Mouse (Mus musculus) embryonic stem cell, embryonic (primary cell): ENCODE data around the gene Dok1.

Experiments used
- CTCF ChIA-PET, 4 experiments: fragments of 300-600 bp in 2 of 4; fragments of 350-600 bp in 2 of 4; sonication (Branson Sonifier 250); formaldehyde crosslinking; loops; one replicate each; lab custom pipeline; 2022; ENCODE audit warnings: inconsistent platforms in 2 of 4; lab: Charles Lee
- POLR2A ChIA-PET, 4 experiments: fragments of 300-600 bp in 2 of 4; fragments of 350-600 bp in 2 of 4; sonication (Branson Sonifier 250); formaldehyde crosslinking; loops; one replicate each; lab custom pipeline; 2022; ENCODE audit warnings: antibody characterized with exemption in 4 of 4, inconsistent platforms in 1 of 4; lab: Charles Lee

Dok1 gene

GRCm38 (mm10) chr6:83031921-83032590 lies 1.2 kb downstream of the Dok1 start:
- CTCF ChIA-PET: interaction anchor here in 3 of 4 experiments (0.6 to 1.4 kb wide), 5 partner anchors 23 to 489 kb away, joined by 3 to 4 read pairs (median 3); partner anchors contain the start of genes Ccdc142 (in 1 of the 3), Gm42688 (in 1 of the 3) and Htra2 (in 1 of the 3)
- POLR2A ChIA-PET: interaction anchor here in 2 of 4 experiments (0.6 to 3.3 kb wide), 18 partner anchors 10 to 294 kb away, joined by 3 to 13 read pairs (median 4); partner anchors contain the start of genes Aup1 (in 2 of the 2), Dqx1 (in 2 of the 2), Htra2 (in 2 of the 2) and Mob1a (in 1 of the 2)

- ChIA-PET CTCF (no interaction called here), POLR2A (interaction anchor here in 2 of 4 experiments (0.7 to 2.3 kb wide), 6 partner anchors 9 to 55 kb away, joined by 3 to 8 read pairs (median 4); partner anchors contain the start of genes Aup1 (in 1 of the 2), Dqx1 (in 1 of the 2), Htra2 (in 1 of the 2) and Lbx2 (in 1 of the 2))
Observed at GRCm38 (mm10) chr6:83031111-83031510, 2.2 kb downstream of the Dok1 start.

- POLR2A ChIA-PET: interaction anchor here in 2 of 4 experiments (0.7 to 1.5 kb wide), 4 partner anchors 14 to 105 kb away, joined by 3 to 4 read pairs (median 3); partner anchors contain the start of genes Aup1 (in 1 of the 2) and Rtkn (in 1 of the 2)
- CTCF ChIA-PET: interaction anchor here in 2 of 4 experiments (1.2 to 1.5 kb wide), 1 partner anchor 33 kb away, joined by 5 to 6 read pairs; no protein-coding TSS in a partner anchor
Observed at GRCm38 (mm10) chr6:83029777-83030176, 3.5 kb downstream of the Dok1 start.

GRCm38 (mm10) chr6:83027706-83028105 lies 5.6 kb downstream of the Dok1 start:
- CTCF ChIA-PET: no interaction called here
- POLR2A ChIA-PET: no interaction called here

- POLR2A ChIA-PET: no interaction called here
- CTCF ChIA-PET: no interaction called here
Observed at GRCm38 (mm10) chr6:83027293-83027692, 6.0 kb downstream of the Dok1 start.

- ChIA-PET CTCF (no interaction called here), POLR2A (no interaction called here)
Observed at GRCm38 (mm10) chr6:83025221-83025620, 8.1 kb downstream of the Dok1 start.

- CTCF ChIA-PET: interaction anchor here in 1 of 4 experiments (1.4 kb wide), 1 partner anchor 28 kb away, joined by 3 read pairs; no protein-coding TSS in a partner anchor
- POLR2A ChIA-PET: interaction anchor here in 1 of 4 experiments (0.9 kb wide), 1 partner anchor 25 kb away, joined by 4 read pairs; no protein-coding TSS in a partner anchor
Observed at GRCm38 (mm10) chr6:83024421-83024820, 8.8 kb downstream of the Dok1 start.

- POLR2A ChIA-PET: interaction anchor here in 1 of 4 experiments (0.9 kb wide), 1 partner anchor 24 kb away, joined by 4 read pairs; no protein-coding TSS in a partner anchor
- CTCF ChIA-PET: interaction anchor here in 1 of 4 experiments (1.4 kb wide), 1 partner anchor 27 kb away, joined by 3 read pairs; no protein-coding TSS in a partner anchor
Observed at GRCm38 (mm10) chr6:83023786-83024185, 9.5 kb downstream of the Dok1 start.

GRCm38 (mm10) chr6:83023008-83023407 lies 10.3 kb downstream of the Dok1 start:
- POLR2A ChIA-PET: interaction anchor here in 2 of 4 experiments (0.6 kb wide), 2 partner anchors 189 to 622 kb away, joined by 4 to 7 read pairs; no protein-coding TSS in a partner anchor
- CTCF ChIA-PET: interaction anchor here in 1 of 4 experiments (0.8 kb wide), 1 partner anchor 26 kb away, joined by 3 read pairs; no protein-coding TSS in a partner anchor

- ChIA-PET CTCF (no interaction called here), POLR2A (no interaction called here)
Observed at GRCm38 (mm10) chr6:83020836-83021593, 12.3 kb downstream of the Dok1 start.

GRCm38 (mm10) chr6:83020121-83020520 lies 13.2 kb downstream of the Dok1 start:
- POLR2A ChIA-PET: no interaction called here
- CTCF ChIA-PET: no interaction called here

GRCm38 (mm10) chr6:83019044-83019443 lies 14.2 kb downstream of the Dok1 start:
- ChIA-PET POLR2A (no interaction called here), CTCF (no interaction called here)

GRCm38 (mm10) chr6:83017190-83017589 lies 16.1 kb downstream of the Dok1 start:
- ChIA-PET POLR2A (interaction anchor here in 1 of 4 experiments (0.6 to 1.1 kb wide), 2 partner anchors 12 to 1396 kb away, joined by 3 read pairs; no protein-coding TSS in a partner anchor), CTCF (no interaction called here)

- POLR2A ChIA-PET: interaction anchor here in 1 of 4 experiments (0.7 to 1.8 kb wide), 3 partner anchors 14 to 18 kb away, joined by 3 to 8 read pairs (median 3); partner anchors contain the start of gene Loxl3
- CTCF ChIA-PET: interaction anchor here in 2 of 4 experiments (1.6 kb wide), 2 partner anchors 19 to 62 kb away, joined by 4 to 6 read pairs; partner anchors contain the start of gene Pcgf1 (in 1 of the 2)
Observed at GRCm38 (mm10) chr6:83015749-83016148, 17.5 kb downstream of the Dok1 start.

- ChIA-PET POLR2A (interaction anchor here in 1 of 4 experiments (0.7 to 1.8 kb wide), 7 partner anchors 11 to 77 kb away, joined by 3 to 8 read pairs (median 3); partner anchors contain the start of genes Dok1 and Loxl3), CTCF (interaction anchor here in 3 of 4 experiments (0.6 to 1.6 kb wide), 5 partner anchors 16 to 1047 kb away, joined by 3 to 6 read pairs (median 5); partner anchors contain the start of gene Pcgf1 (in 1 of the 3))
Observed at GRCm38 (mm10) chr6:83014482-83015466, 18.5 kb downstream of the Dok1 start.

GRCm38 (mm10) chr6:83013444-83013843 lies 19.8 kb downstream of the Dok1 start:
- POLR2A ChIA-PET: no interaction called here
- CTCF ChIA-PET: no interaction called here

GRCm38 (mm10) chr6:83011756-83012155 lies 21.5 kb downstream of the Dok1 start:
- ChIA-PET CTCF (interaction anchor here in 2 of 4 experiments (0.6 to 1.0 kb wide), 3 partner anchors 15 to 65 kb away, joined by 3 read pairs; partner anchors contain the start of gene M1ap (in 1 of the 2)), POLR2A (interaction anchor here in 2 of 4 experiments (0.6 to 0.9 kb wide), 2 partner anchors 17 to 35 kb away, joined by 3 to 5 read pairs; no protein-coding TSS in a partner anchor)
